Mouse (Mus musculus): Measurements from ENCODE around the gene Srgap2.
"Not testable (repeated sequence)": the region's sequence is repeated elsewhere in the genome, so short reads cannot be mapped to it uniquely, and the experiment has no call there.

The Srgap2 gene

DNA sequence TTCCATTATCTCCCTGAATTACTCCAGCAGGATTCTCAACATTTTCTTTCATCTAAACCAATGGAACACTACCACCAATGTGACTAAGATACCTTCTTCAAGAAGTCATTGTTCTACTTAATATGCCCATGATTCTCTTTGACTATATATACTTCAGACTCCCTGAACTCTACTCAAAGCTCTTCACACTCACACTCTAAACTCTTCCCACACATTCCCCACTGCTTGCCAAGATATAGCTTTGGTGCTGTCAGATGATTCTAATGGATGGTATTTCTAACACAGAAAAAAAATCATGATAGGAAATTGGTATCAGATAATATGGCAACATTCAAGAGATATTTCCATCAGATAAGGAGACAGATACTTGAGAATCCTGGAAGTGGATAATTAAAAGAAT lies 129.0 kb downstream of the Srgap2 start:
- no peak for DNase-seq

DNA sequence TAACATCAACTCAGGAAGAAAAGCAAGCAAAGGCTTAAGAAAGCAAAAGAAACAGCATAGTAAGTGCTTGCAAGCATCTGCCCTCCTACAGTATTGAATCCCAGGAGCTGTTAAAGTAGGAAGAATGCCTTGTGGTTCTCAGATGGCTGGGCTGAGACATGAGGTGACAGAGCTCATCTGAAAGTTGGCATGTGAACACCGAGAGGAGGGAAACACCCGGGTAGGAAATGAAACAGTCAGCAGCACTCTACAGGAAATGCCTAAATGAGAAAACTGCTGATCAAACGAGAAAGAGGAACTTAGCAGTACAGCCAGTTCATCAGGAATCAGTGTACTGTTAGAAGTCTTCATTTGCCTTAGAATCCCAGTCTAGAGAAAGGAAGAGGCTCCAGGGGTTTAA lies 142.7 kb downstream of the Srgap2 start:
- peak; percentile 77 for DNase-seq

DNA sequence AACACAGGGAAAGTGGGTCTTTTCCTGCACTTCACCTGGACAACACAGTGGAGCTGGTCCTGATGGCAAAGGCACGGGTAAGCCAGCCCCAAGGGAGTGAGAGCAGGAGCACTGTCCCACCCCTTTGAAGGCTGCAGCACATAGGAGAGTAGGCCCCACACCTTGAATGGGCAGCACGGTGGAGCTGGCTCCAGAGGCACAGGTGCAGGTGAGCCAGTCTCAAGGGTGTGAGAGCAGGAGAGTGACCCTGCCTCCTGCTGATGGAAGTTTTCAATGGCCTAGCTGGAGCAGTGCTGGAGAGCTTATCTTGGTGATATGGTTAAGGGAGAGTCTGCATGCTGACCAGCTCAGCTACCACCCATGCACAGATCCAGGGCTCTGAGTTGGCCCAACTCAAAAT lies 145.0 kb downstream of the Srgap2 start:
- no peak for DNase-seq

DNA sequence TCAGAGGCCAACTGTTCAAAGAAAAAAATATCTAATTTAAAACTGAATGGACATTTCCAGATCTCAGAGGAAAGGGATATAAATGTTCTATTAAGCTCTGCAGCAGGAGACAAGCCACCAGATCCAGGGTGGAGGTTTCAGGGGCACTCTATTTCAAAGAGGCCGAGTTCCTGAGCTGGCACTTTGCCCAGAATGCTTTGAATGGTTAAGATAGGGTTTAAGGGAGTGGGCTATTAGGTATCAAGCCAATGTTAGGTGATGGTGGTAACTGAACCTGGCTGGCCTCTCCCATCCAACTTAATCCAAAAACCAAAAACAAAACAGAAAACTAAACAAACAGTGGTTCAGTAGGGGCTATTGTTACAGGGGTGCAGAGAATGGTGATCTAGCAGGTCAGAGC lies 146.9 kb downstream of the Srgap2 start:
- no peak for DNase-seq

DNA sequence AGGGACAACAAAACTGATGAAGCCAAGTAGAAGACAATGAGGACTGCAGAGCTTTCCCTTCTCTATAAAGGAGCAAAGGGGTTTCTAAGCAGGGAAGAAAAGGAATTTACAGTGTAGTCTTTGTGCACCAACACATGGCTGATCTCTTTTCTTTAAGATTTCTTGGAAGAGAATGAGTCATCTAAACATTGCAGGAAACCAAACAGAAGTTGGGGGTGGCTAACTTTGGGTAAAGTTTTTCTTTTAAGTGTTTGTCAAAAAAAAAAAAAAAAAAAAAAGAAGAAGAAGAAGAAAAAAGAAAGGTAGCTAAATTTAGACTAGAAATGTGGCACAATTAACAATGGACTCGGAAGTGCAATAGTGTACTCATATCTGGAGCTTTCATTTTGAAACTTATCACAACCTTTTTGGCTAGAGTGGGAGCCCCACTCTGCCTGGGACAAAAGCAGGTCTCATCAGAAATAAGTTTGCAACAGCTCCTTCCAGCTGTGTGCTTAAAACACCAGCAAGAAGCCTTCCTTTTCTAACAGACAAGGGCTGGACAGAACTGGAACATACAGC lies 148.2 kb downstream of the Srgap2 start:
- no peak for DNase-seq

DNA sequence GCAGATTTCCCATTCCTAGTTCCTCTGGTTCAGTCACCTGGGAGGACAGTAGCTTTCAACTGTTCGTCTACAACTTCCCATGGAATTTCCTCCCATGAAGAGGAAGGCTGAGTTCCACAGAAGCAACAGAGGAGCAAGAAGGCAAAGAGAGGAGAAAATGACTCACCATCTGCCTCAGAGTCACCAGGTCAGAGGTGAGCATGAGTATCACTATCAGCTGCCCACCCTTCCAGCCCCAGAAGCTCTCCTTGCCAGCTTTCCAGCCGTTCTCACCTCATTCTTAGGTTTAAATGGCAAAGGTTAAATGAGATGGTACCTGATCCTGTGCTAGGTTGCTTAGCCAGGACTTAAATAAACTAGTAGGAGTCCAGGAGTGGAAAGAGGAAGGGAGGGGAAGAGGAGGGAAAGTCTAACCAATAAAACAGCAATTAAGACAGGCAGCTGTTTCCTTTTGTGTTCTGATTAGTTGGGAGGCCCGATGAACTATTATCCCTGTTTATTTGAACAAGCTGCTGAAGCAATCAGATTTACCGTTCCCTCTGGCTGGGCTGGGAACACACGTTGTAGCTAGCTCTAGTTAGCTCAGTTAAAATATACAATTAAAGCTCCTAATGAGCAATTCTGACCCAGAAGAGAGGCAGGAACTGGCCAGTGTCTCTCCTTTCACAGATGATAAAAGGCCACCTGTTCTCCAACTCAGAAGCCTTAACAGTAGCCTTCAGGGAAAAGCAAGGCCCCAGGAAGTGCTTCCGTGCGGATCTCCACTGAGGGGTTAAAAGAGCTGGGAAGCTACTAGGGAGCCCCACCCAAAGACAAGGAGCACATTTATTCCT lies 148.9 kb downstream of the Srgap2 start:
- no peak for DNase-seq

DNA sequence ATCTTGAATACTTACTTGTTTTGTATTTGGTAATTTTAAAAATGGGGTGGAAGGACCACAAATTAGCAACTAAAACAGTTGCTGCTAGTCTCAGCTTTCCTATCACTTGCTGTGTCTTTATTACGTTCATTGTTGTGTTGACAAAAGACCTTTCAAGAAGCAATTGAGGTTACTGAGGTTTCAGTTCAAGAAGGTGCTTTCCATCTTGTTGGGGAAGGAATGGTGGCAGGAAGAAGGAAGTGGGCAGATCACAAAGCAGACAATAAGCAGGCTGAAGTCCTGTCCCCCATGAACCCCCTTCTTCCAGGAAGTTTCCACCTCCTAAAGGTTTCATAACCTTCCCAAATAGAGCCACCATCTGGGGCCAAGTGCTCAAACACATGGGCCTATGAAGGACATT lies 161.3 kb downstream of the Srgap2 start:
- DNase-seq = no peak

DNA sequence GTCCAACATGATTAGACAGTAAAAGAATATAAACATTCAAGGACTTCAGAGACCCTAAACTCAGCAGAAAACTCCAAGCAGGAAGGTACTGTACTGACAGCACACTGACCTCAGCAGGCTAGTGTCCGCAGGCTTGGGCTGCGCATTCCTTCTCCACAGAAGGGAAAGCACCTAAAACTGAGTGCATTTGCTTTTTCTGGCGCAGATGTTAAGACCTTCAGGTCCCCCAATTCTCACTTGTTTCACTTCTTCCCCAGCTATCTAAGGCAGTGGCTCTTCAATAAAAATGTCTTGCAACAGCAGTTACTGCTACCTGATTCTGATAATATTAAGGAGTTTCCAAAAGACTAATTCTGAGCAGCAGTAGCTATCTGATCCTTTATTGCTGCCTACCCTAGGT lies 162.7 kb downstream of the Srgap2 start:
- no peak for DNase-seq

DNA sequence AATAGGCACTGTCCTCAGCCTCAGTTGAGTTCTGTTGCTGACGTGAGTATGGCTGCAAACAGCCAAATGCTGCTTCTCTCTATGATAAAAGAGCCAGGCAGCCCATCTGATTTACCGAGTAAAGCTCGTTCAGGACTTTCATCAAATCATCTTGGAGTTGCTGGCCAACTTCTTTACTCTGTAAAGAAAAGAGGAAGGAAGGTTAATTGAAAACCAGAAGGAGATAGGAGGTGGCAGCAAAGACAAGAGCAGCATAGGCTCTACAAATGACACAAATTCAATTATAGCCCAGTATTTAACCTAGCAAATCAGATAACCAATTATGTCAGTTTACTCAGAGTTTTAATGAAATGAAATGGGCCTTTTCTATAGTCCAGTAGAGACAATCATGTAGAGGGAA lies 163.3 kb downstream of the Srgap2 start:
- no peak for DNase-seq

DNA sequence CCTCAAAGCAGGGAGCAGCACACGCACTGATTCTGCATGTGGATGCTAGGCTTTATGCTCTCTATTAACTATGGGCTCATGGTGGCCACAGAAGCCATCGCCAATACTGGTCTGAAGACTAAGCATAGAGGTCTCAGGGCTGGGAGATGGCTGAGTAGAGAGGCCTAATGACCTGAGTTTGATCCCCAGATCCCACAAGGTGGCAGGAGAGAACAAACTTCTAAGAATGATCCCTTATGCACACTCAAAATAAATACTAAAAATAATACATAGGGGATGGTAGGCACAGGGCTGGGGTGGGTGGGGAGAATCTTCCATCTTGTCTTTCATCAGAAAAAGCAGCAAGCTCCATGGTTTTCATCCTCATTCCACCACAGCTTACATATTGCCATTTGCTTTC lies 165.1 kb downstream of the Srgap2 start:
- DNase-seq = no peak

DNA sequence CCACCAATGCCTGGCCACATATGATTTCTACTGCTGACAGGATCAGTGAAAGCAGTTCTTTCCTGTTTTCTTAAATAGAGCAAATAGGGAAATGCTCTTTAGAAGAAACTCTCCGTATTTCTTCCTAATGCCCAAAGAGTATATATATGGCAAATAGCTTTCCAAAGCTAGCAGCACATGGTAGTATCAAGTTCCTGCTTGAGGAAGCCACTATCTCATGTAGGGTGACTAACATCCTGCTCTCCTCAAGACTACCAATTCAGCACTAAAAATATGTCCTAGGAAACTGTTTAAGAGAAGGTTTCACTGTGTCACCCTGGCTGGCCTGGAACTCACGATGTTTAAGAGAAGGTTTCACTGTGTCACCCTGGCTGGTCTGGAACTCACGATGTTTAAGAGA lies 166.4 kb downstream of the Srgap2 start:
- no peak for DNase-seq

DNA sequence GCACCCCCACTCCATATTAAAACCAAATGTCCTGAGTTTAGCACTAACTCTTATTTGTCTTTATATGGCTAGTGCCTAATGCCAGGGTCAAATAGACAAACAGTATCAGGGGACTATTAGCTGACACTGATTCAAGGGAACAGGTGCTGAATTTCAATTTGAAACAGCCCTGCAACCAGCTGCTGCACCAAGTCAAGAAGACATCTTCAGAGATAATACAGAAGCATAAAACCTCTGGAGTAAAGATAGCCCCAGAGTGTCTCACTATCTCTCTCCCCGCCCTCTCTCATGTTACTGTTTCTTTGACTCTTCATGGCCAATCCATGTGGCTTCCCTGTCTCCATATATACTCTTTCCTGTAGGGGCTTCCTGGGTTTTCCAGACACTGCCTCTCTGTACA lies 167.5 kb downstream of the Srgap2 start:
- no peak for DNase-seq

DNA sequence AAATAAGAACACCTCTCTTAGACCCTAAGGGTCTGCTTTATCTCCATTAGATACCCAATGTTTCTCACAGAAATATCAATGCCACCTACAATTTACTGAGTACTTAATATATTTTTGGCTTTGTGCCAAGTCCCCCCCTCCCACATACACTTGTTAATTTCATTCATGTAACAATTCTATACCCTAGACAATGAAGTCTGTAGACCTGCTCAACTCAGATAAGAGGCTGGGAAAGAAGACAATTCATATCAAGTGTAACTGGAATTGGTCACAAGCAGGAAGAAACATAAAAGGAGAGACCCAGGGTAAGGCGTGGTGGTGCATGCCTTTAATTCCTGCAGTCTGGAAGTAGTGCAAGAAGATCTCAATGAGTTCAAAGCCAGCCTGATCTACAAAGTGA lies 169.9 kb downstream of the Srgap2 start:
- DNase-seq = no peak

DNA sequence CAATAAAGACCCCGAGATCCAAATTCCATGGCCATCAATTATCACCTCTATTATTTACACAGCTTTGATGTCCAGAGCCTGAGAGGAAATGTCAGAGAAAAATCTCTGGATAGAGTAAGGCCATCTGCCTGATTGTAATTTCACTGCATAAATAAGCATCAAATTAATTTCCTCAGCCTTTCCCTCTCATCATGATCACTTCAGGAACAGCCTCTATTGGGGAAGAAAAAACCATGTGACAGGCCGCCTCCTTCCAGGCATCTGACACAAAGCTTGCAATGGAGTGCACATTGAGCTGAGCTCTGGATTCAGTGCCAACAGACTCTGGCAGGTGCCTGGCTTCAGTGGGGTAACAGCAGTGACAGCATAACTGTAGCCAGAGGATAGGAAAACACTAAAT lies 175.7 kb downstream of the Srgap2 start:
- peak; percentile 66 for DNase-seq

DNA sequence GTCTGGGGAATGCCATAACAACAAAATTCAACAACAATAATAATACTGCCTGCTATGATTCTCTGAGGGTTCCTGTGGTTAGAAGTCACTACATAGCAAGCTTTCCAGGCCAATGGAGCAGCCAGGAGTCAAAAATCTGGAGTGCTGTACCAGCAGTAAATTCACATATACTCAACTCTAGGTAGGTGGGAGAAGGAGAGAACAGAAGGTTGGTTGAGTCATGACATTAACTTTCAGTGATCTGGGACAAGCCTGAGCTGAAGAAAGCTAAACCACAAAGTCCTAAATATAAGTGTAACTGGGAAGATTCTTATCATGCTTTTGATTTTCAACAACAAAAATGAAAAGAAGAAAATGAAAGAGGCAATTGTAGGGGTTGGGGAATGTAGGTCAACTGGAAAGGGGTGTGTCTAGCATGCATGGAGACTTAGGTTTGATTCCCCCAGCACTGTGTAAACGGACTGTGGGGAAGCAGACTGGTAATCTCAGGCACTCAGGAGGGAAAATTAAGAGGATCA lies 177.1 kb downstream of the Srgap2 start:
- no peak for DNase-seq

DNA sequence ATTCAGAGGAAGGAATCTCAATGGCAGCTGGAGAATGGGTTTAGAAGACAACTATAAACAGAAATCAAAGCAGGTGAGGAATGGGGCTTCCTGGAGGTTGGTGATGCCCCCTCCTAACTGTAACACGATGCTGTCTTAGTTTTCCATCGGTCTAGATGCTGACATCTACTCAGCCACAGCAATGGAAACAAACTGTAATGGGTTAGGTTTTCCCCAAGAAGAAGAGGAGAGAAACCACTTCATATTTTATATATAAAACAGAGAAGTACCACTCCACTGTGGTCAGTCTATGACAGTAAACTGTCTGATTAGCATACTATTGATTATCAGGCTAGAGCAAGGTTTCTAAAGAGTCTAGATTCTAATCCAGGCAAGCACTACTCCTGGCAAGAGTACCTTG lies 179.4 kb downstream of the Srgap2 start:
- no peak for DNase-seq

DNA sequence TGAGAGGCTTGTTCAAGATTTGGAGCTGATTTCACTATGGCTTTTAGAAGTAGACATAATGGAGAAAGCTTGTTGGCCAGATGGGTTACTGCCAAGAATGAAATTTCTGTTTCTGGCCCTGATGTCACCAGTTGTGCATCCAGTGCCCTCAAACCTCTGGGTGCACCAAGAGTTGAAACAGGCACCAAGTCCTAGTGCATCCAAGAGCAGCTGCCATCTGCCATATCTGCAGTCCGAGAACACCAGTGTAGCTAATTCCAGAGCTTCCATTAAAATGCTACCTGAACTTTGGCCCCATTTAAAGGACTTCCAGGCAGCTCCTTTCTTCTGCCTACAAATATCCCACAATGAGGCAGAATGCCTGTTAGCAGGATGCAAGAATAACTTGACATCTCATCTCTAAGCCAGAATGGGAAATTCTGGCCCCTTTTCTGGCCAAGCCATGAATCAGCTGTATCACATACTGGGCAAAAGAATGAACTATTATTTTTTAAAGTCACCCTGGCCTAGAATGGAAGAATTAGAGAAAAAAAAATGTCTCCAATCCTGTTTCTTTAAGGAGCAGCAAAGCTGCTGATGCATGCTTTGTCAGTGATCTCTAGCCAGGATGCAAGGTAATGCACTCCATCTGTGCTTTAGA lies 180.1 kb downstream of the Srgap2 start:
- no peak for DNase-seq

DNA sequence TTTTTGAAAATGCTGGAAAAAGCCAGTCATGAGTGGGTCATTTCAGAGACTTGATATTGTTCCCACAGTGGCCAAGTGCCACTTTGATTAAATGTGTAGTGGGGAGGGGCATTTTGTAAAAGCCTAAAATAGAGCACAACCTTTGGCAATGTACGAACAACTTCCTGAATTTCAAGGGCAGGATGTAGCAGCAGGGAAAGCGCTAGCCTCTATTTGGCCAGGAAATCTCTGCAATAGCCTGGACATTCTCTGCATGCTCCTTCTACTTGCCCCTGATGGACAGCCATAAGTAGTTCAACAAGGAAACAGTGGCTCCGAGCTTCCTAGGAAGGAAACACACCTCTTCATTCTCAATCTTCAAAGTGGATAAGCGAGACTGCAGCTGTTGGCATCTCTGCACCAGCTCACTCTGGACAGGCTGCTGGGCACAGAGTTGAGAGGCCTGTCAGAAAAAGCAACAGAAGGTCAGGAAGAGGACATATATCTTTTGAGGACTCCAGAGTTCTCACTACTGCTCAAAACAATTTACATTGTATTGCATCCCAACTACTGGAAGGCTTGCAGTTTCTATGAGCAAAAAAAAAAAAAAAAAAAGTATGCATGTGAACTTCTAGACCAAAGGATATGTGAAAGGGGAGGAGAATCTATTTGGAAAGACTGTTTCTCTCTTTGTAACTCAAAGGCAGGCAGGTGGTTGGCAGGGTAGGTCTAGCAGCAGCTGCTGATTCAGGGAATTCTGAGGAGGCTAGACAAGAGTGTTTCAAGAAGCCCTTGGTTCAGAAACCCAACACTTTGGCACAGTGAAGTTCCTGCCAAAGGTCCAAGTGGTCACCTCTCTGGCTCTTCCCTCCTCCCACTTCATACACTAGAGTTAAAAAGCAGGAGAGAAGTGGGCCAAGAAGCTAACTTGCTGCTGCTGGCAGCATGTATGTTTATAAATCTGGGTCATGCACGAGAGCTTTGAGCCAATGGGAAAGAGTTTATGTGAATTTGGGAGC lies 181.4 kb downstream of the Srgap2 start:
- no peak for DNase-seq

DNA sequence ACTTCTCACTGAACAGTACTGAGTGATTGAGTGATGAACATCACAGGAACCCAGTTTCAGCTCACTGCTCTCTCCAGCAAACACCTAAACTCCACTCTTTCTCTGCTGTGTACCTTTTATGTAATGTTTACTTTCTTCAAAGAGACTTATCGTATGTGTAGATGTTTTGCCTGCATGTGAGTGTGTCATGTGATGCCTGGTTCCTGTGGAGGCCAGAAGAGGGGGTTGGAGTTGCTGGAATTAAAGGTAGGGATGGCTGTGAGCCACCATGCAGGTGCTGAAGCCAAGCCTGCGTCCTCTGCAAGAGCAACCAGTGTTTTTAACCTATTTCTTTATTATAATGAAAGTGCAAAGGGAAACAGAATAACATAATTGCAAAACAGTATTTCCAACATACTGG lies 182.5 kb downstream of the Srgap2 start:
- no peak for DNase-seq

DNA sequence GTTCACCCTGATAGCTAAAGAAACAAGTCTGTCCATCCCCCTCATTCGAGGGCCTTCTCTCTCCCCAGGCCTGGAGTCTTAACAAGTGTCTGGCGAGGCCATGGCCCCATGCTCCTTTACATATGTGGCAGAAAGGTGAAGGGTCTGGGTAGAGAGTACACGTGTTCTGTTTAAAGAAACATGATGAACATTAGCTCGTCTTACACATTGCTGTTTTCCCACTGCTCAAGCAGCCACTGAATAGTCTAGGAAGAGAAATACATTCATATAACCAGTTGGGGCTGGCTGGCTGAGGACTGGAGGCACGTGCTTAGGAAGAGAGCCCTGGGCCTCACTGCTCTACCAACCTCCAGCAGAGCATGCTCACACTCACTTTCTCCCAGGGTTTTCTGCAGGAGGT lies 191.1 kb downstream of the Srgap2 start:
- DNase-seq = no peak

DNA sequence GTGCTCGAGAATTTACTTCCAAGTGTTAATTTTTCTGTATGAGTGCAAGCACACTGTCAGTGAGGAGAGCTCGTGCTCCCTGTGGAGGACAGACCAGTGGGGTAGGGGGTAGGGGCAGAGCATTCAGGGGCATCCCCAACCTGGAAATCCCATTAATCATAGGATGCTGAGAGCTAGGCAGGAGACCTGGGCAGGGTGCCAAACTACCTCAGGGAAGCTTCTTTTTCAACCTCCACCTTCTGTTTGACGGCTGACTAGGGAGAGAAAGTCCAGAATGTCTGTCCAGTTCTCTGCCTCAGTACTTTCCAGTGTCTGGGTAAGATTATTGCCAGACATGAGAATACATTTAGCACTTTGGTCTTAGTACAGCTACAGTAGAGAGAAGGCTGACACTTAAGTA lies 191.5 kb downstream of the Srgap2 start:
- no peak for DNase-seq

DNA sequence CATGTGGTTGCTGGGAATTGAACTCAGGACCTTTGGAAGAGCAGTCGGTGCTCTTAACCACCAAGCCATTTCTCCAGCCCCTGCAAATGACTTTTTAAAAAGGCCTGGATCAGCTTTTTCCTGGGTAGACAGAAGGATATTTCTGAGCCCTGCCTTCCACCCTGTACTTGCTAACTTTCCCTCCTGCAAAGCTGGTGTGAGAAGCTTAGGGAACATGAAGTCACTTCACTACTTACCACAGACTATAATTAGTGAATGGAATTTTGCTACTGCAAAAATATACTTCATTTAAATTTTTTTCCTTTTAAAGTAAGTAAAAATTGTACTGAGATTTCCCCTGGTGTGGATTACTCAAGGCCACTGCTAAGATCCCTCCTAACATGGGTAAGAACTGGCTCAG lies 196.0 kb downstream of the Srgap2 start:
- no peak for DNase-seq

DNA sequence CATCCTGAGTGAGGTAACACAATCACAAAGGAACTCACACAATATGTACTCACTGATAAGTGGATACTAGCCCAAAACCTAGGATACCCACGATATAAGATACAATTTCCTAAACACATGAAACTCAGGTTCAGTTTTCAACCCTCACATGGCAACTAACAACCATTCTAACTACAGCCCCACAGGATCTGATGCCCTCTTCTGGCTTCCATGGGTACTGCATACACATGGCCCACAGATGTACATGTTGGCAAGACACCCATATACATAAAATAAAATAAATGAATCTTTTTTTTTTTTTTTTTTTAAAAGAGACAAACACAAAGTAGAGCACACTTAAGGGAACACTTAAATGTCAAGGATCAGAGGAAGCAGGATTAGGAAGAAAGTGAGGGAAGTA lies 198.1 kb downstream of the Srgap2 start:
- not testable (repeated sequence) for DNase-seq

Data from layer of hippocampus, adult 9-11 months (tissue).